Mouse (Mus musculus): ENCODE measurements at regions not wholly inside any gene's neighbourhood (a gene's known extent, or its start where the extent isn't known, plus 50 kb on each side); places are given as distances from the start of the nearest gene placed in this dataset.

GRCm38 (mm10) chr2:50827097-50827496 is 321.8 kb downstream of the Rnd3 start:
- no peak for DNase-seq

GRCm38 (mm10) chr2:50826537-50826936 is 322.4 kb downstream of the Rnd3 start:
- no peak for DNase-seq

- no peak for DNase-seq
Observed at GRCm38 (mm10) chr2:50825626-50826025, 323.3 kb downstream of the Rnd3 start.

GRCm38 (mm10) chr2:50824782-50825181 is 324.1 kb downstream of the Rnd3 start:
- no peak for DNase-seq

- DNase-seq: no peak
Observed at GRCm38 (mm10) chr2:50822738-50823137, 326.2 kb downstream of the Rnd3 start.

- DNase-seq: no peak
Observed at GRCm38 (mm10) chr2:50819305-50819665, 329.6 kb downstream of the Rnd3 start.

- no peak for DNase-seq
Observed at GRCm38 (mm10) chr2:50818557-50819304, 330.2 kb downstream of the Rnd3 start.

GRCm38 (mm10) chr2:50816364-50816763 is 332.5 kb downstream of the Rnd3 start:
- no peak for DNase-seq

- DNase-seq: peak; percentile 10
Observed at GRCm38 (mm10) chr2:50815541-50815940, 333.4 kb downstream of the Rnd3 start.

GRCm38 (mm10) chr2:50813568-50814461 is 335.1 kb downstream of the Rnd3 start:
- DNase-seq: peak; percentile 29

GRCm38 (mm10) chr2:50812296-50812695 is 336.6 kb downstream of the Rnd3 start:
- no peak for DNase-seq

- DNase-seq: no peak
Observed at GRCm38 (mm10) chr2:50810336-50811066, 338.4 kb downstream of the Rnd3 start.

GRCm38 (mm10) chr2:50809823-50810222 is 339.1 kb downstream of the Rnd3 start:
- DNase-seq: no peak

GRCm38 (mm10) chr2:50807162-50807960 is 341.6 kb downstream of the Rnd3 start:
- DNase-seq: no peak

GRCm38 (mm10) chr2:50805645-50806044 is 343.3 kb downstream of the Rnd3 start:
- no peak for DNase-seq

- no peak for DNase-seq
Observed at GRCm38 (mm10) chr2:50796087-50796486, 352.8 kb downstream of the Rnd3 start.

- DNase-seq: peak; percentile 48
Observed at GRCm38 (mm10) chr2:50793616-50794015, 355.3 kb downstream of the Rnd3 start.

- DNase-seq: no peak
Observed at GRCm38 (mm10) chr2:50793067-50793466, 355.8 kb downstream of the Rnd3 start.

- peak; percentile 51 for DNase-seq
Observed at GRCm38 (mm10) chr2:50789051-50789651, 359.8 kb downstream of the Rnd3 start.

GRCm38 (mm10) chr2:50772101-50772500 is 376.8 kb downstream of the Rnd3 start:
- no peak for DNase-seq

- DNase-seq: no peak
Observed at GRCm38 (mm10) chr2:50759016-50759415, 389.9 kb downstream of the Rnd3 start.
